In the genomic region with DNA sequence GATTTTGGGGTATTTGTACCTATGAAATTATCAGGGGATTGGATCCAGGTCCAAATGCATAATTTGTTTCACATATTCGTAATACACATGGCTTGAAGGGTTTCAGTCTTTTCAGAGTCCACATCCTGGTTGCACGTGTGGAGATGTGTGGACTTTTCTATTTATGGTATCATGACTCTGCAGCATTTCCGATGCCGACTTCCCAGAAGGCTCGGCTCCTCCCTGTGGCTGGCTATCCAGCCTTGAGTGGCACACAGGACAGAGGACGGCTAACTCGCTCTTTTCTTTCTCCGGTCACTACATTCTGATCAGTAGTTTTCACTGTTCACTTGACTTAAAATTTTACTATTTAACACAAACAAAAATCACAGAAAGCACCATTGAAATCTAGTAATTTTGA, we compare ENCODE assay signal across 16 mouse cellular contexts. TPM values are rescaled to one million over a fixed set of nuclear protein-coding genes. Genes with fewer than 3 reads are reported as not detected.
A peak's percentile ranks its signal among the peaks of the same experiment; 100 is the strongest.
DNase-seq lines count a peak whose midpoint lies in the region; ATAC-seq and TF ChIP-seq lines count a peak whose summit lies in the region.
"Had no signal": no experiment of that assay in that cellular context is flagged by ENCODE, and none has a peak within 500 bp of the region (broad histone marks: within the 10 kb centered on the region; RNA-seq: fewer than 3 reads in every experiment).

No protein-coding gene starts in this region.

- H3K4me3 ChIP-seq in heart, postnatal 0 days (ENCODE audit: low read depth, low read length), result no peak overlapping the region
- no peak overlapping the region for H3K4me3 ChIP-seq in liver, embryonic 12.5 days
- no peak overlapping the region for H3K4me3 ChIP-seq in liver, embryonic 11.5 days (ENCODE audit: low read depth, low read length)
- H3K4me3 ChIP-seq: embryonic facial prominence, embryonic 12.5 days; forebrain, embryonic 15.5 days; hindbrain, embryonic 10.5 days had no signal

- no peak overlapping the region for H3K9ac ChIP-seq in heart, postnatal 0 days (replicated peaks; ENCODE audit: low read depth, low read length)
- H3K9ac ChIP-seq in liver, embryonic 12.5 days, result no peak overlapping the region
- H3K9ac ChIP-seq in liver, embryonic 11.5 days (ENCODE audit: low read depth, low read length), result no peak overlapping the region
- H3K9ac ChIP-seq: embryonic facial prominence, embryonic 12.5 days; forebrain, embryonic 15.5 days; hindbrain, embryonic 14.5 days had no signal

- no peak for TF ChIP-seq CTCF in heart, postnatal 0 days (IDR thresholded peaks at IDR 0.05; ENCODE audit: low read depth)

- H3K27me3 ChIP-seq in heart, postnatal 0 days (ENCODE audit: control insufficient read depth, insufficient read depth, low read length), result no peaks in the 10 kb centered on the region
- no peaks in the 10 kb centered on the region for H3K27me3 ChIP-seq in liver, embryonic 12.5 days (replicated peaks)
- no peaks in the 10 kb centered on the region for H3K27me3 ChIP-seq in liver, embryonic 11.5 days (replicated peaks; ENCODE audit: control insufficient read depth, insufficient read depth, low read length)
- H3K27me3 ChIP-seq: CH12.LX; embryonic facial prominence, embryonic 12.5 days; forebrain, embryonic 15.5 days had no signal

- no peak for TF ChIP-seq EP300 in heart, postnatal 0 days (IDR thresholded peaks at IDR 0.05; ENCODE audit: low read depth)

- no peaks in the 10 kb centered on the region for H3K4me1 ChIP-seq in heart, postnatal 0 days (ENCODE audit: control insufficient read depth, insufficient read depth)
- peaks cover 30% of the 10 kb centered on the region for H3K4me1 ChIP-seq in liver, embryonic 12.5 days
- peaks cover 14% of the 10 kb centered on the region for H3K4me1 ChIP-seq in liver, embryonic 11.5 days (replicated peaks; ENCODE audit: control insufficient read depth, insufficient read depth, low read length)

- peak; percentile 63; the same call in 1 of the 2 replicates for ATAC-seq in heart, postnatal 0 days (ENCODE audit: insufficient read depth, low read depth)
- ATAC-seq in liver, embryonic 12.5 days, result no peak
- ATAC-seq in liver, embryonic 11.5 days (replicated peaks; ENCODE audit: low FRiP score), result no peak
- ATAC-seq in common myeloid progenitor, adult 5-6 weeks (replicated peaks; ENCODE audit: low read depth, poor library complexity, severe bottlenecking), result peak; percentile 55
- ATAC-seq: forebrain, embryonic 15.5 days had no signal

- no peak overlapping the region for H3K27ac ChIP-seq in heart, postnatal 0 days (ENCODE audit: low read depth)
- peak overlapping the region; percentile 60; the same call in 1 of the 2 replicates for H3K27ac ChIP-seq in liver, embryonic 12.5 days
- no peak overlapping the region for H3K27ac ChIP-seq in liver, embryonic 11.5 days (ENCODE audit: low read depth, low read length)
- H3K27ac ChIP-seq: embryonic facial prominence, embryonic 12.5 days; forebrain, embryonic 15.5 days; hindbrain, embryonic 10.5 days; hindbrain, embryonic 14.5 days had no signal

- H3K4me2 ChIP-seq in heart, postnatal 0 days (ENCODE audit: low read depth, low read length), result no peak overlapping the region
- H3K4me2 ChIP-seq in liver, embryonic 12.5 days, result no peak overlapping the region
- H3K4me2 ChIP-seq in liver, embryonic 11.5 days, result no peak overlapping the region
- H3K4me2 ChIP-seq: embryonic facial prominence, embryonic 12.5 days; forebrain, embryonic 15.5 days; hindbrain, embryonic 14.5 days had no signal

- DNase-seq in heart, postnatal 0 days (ENCODE audit: low spot score), result peak; percentile 44
- no peak for DNase-seq in heart, adult 11 months
- no peak for DNase-seq in liver, embryonic 11.5 days (ENCODE audit: low spot score)
- no peak for DNase-seq in urinary bladder, postnatal 25 days (ENCODE audit: low spot score)
- DNase-seq: adrenal gland, adult 2 months; adrenal gland, postnatal 25 days; cerebellum, adult 8-10 months; cerebellum, postnatal 14 days; gastrocnemius, postnatal 14 days had no signal

- peaks cover 51% of the 10 kb centered on the region for H3K36me3 ChIP-seq in heart, postnatal 0 days (replicated peaks; ENCODE audit: control insufficient read depth, insufficient read depth, low read length)
- peaks cover 77% of the 10 kb centered on the region for H3K36me3 ChIP-seq in liver, embryonic 12.5 days
- H3K36me3 ChIP-seq in liver, embryonic 11.5 days (ENCODE audit: control insufficient read depth, insufficient read depth, low read length), result peaks cover 30% of the 10 kb centered on the region

- H3K9me3 ChIP-seq in heart, postnatal 0 days (replicated peaks; ENCODE audit: control insufficient read depth, low read length), result no peaks in the 10 kb centered on the region
- H3K9me3 ChIP-seq in liver, embryonic 12.5 days (replicated peaks), result peaks cover 3% of the 10 kb centered on the region; the same call in 1 of the 2 replicates
- H3K9me3 ChIP-seq in liver, embryonic 11.5 days (ENCODE audit: control insufficient read depth, low read length), result no peaks in the 10 kb centered on the region
- H3K9me3 ChIP-seq: embryonic facial prominence, embryonic 12.5 days; forebrain, embryonic 15.5 days; hindbrain, embryonic 10.5 days had no signal

- 52% methylated on average over 8 of the region's 8 CpGs for WGBS in heart, postnatal 0 days
- WGBS in liver, embryonic 12.5 days (ENCODE audit: insufficient replicate concordance), result 63% methylated on average over 8 of the region's 8 CpGs
- 72% methylated on average over 8 of the region's 8 CpGs for WGBS in liver, embryonic 11.5 days

RNA-seq across cellular contexts. Expression of a gene that starts 22.1 kb away (rescaled TPM):
- total RNA-seq in heart, postnatal 0 days (2014; rRNA removed; ENCODE audit: low replicate concordance), result 12.5 and 23.3 TPM in 2 replicates
- polyA plus RNA-seq in heart, postnatal 0 days (2015; fragmentation: Nextera tagmentation; extraction: Ambion mirVana), result 15.5 and 15.7 TPM in 2 replicates
- 24.8 and 25.8 TPM in 2 replicates for polyA plus RNA-seq in liver, embryonic 12.5 days (2016; fragmentation: Nextera tagmentation; extraction: Ambion mirVana)
- 32.0 and 32.1 TPM in 2 replicates for polyA plus RNA-seq in liver, embryonic 11.5 days (2014; fragmentation: Nextera tagmentation; extraction: Ambion mirVana)
- 44.6 and 73.4 TPM in 2 replicates for total RNA-seq in common myeloid progenitor, adult 5-6 weeks (2017)

Comparison
In these comparisons a context has a peak if more than half of its experiments do, and no peak if none do; other contexts are left out.
1. ATAC-seq: peak in heart, postnatal 0 days (single experiment) and common myeloid progenitor, adult 5-6 weeks (single experiment); none in liver, embryonic 12.5 days (single experiment) and liver, embryonic 11.5 days (single experiment).